Mouse (Mus musculus) C2C12 (cell line): ENCODE data around the gene Pex10.

Experiments
- CTCF ChIP-seq: IDR thresholded peaks from one replicate; pipeline ENCODE4 v1.5.1; 2011; ENCODE audit not compliant: control insufficient read depth, insufficient read depth, insufficient read length
- USF1 ChIP-seq: IDR thresholded peaks from one replicate; pipeline ENCODE4 v1.6.1; 2011; ENCODE audit warnings: low read depth, mild to moderate bottlenecking, control low read depth, moderate library complexity

GRCm38 (mm10) chr4:155121222-155121621 lies 54.4 kb downstream of the Pex10 start:
- no peak for TF ChIP-seq CTCF
- TF ChIP-seq USF1, result no peak
